Mouse (Mus musculus) MEL (cell line): ENCODE measurements around the gene Nol12.

ENCODE experiments used
- CHD2 ChIP-seq: IDR thresholded peaks from 2 replicates; pipeline ENCODE4 v1.6.1; 2011; ENCODE audit warnings: low read length, improper control_type of control experiment
- CTCF ChIP-seq, 3 experiments: IDR thresholded peaks in 2 of 3; conservative IDR thresholded peaks in 1 of 3; 2 replicates each; pipeline ENCODE4 v1.5.1; 2011 to 2012; ENCODE audit warnings: low read length in 3 of 3, low read depth in 2 of 3, mild to moderate bottlenecking in 2 of 3, improper control_type of control experiment in 1 of 3, inconsistent platforms in 1 of 3, mixed read lengths in 1 of 3, moderate library complexity in 1 of 3; ENCODE audit not compliant: control insufficient read depth in 1 of 3, insufficient read depth in 1 of 3, poor library complexity in 1 of 3, severe bottlenecking in 1 of 3
- E2F4 ChIP-seq: IDR thresholded peaks from 2 replicates; pipeline ENCODE4 v1.6.1; 2011; ENCODE audit warnings: low read depth, low read length, improper control_type of control experiment, borderline replicate concordance
- EP300 ChIP-seq, 2 experiments: IDR thresholded peaks; 2 replicates each; pipeline ENCODE4 v1.6.1; 2011; ENCODE audit warnings: improper control_type of control experiment in 2 of 2, low read length in 2 of 2, low read depth in 1 of 2, mild to moderate bottlenecking in 1 of 2
- GATA1 ChIP-seq: IDR thresholded peaks from 2 replicates; pipeline ENCODE4 v1.6.1; 2011; ENCODE audit warnings: low read depth, low read length, improper control_type of control experiment
- HCFC1 ChIP-seq: IDR thresholded peaks from 2 replicates; pipeline ENCODE4 v1.6.1; 2012; ENCODE audit warnings: low read depth, mild to moderate bottlenecking, inconsistent platforms, low read length, improper control_type of control experiment, moderate library complexity
- MAFK ChIP-seq: IDR thresholded peaks from 2 replicates; pipeline ENCODE4 v1.6.1; 2011; ENCODE audit warnings: low read depth, mild to moderate bottlenecking, low read length, improper control_type of control experiment, borderline replicate concordance
- MXI1 ChIP-seq: IDR thresholded peaks from 2 replicates; pipeline ENCODE4 v1.6.1; 2011; ENCODE audit warnings: mild to moderate bottlenecking, low read depth, low read length, improper control_type of control experiment
- POLR2A ChIP-seq, 2 experiments: IDR thresholded peaks; 2 replicates each; pipeline ENCODE4 v1.6.1; 2011 to 2012; ENCODE audit warnings: low read length in 2 of 2, mild to moderate bottlenecking in 2 of 2, control low read depth in 1 of 2, improper control_type of control experiment in 1 of 2, low read depth in 1 of 2, moderate library complexity in 1 of 2; ENCODE audit not compliant: control insufficient read depth in 1 of 2, insufficient read depth in 1 of 2, poor library complexity in 1 of 2
- ZC3H11A ChIP-seq: IDR thresholded peaks from 2 replicates; pipeline ENCODE4 v1.6.1; 2012; ENCODE audit warnings: low read depth, mild to moderate bottlenecking, inconsistent platforms, low read length, improper control_type of control experiment
- ZNF384 ChIP-seq: IDR thresholded peaks from 2 replicates; pipeline ENCODE4 v1.6.1; 2012; ENCODE audit warnings: low read depth, mild to moderate bottlenecking, inconsistent platforms, low read length, improper control_type of control experiment

- TF ChIP-seq EP300 (IDR thresholded peaks at IDR 0.05; ENCODE audit: low read depth in 1 of 2, low read length in 2 of 2), result peak; percentile 17 to 52; a peak in 1 of 4 replicates
- TF ChIP-seq MXI1, result no peak
- TF ChIP-seq CHD2, result peak; percentile 41
- TF ChIP-seq HCFC1, result no peak
- no peak for TF ChIP-seq POLR2A (IDR thresholded peaks at IDR 0.05; ENCODE audit: control insufficient read depth in 1 of 2, insufficient read depth in 1 of 2, low read depth in 1 of 2, low read length in 2 of 2, poor library complexity in 1 of 2)
- no peak for TF ChIP-seq MAFK
- no peak for TF ChIP-seq CTCF (IDR thresholded peaks at IDR 0.05 in 2 of 3, conservative IDR thresholded peaks at IDR 0.05 in 1 of 3; ENCODE audit: control insufficient read depth in 1 of 3, insufficient read depth in 1 of 3, low read depth in 2 of 3, low read length in 3 of 3, poor library complexity in 1 of 3, severe bottlenecking in 1 of 3)
- TF ChIP-seq GATA1, result no peak
- no peak for TF ChIP-seq ZNF384
- TF ChIP-seq ZC3H11A, result no peak
- TF ChIP-seq E2F4, result no peak
These were observed 44.1 kb downstream of the Nol12 start for GRCm38 (mm10) chr15:78978875-78979274.
